Mouse (Mus musculus) midbrain, embryonic 11.5 days (tissue): Measurements from ENCODE around the gene Mgat4a. TPM values are rescaled to one million over a fixed set of nuclear protein-coding genes. Genes with fewer than 3 reads are reported as not detected.
"Not testable (repeated sequence)": the region's sequence is repeated elsewhere in the genome, so short reads cannot be mapped to it uniquely, and the experiment has no call there.

Source experiments
- ATAC-seq: fragments of 200-750 bp; cut with Nextera tagmentation; 2 replicates; pipeline ENCODE4 v1.8.0; 2017; ENCODE audit warnings: moderate TSS enrichment, moderate library complexity; ENCODE audit not compliant: low FRiP score
- DNase-seq: peaks from one replicate; pipeline ENCODE4 v3.0.0; 2015; ENCODE audit warnings: low spot score; ENCODE audit errors: missing footprints
- H3K27ac ChIP-seq: fragments of 300-500 bp; sonication (generic); 2 replicates; pipeline ENCODE4 v1.5.1; 2014; ENCODE audit warnings: low read depth, low read length
- H3K27me3 ChIP-seq: fragments of 300-500 bp; sonication (generic); 2 replicates; pipeline ENCODE4 v1.6.1; 2014; ENCODE audit warnings: mild to moderate bottlenecking, low read length, moderate library complexity, mixed read lengths; ENCODE audit not compliant: control insufficient read depth, insufficient read depth
- H3K36me3 ChIP-seq: fragments of 300-500 bp; sonication (generic); 2 replicates; pipeline ENCODE4 v1.6.1; 2014; ENCODE audit warnings: mild to moderate bottlenecking, low read length, moderate library complexity, mixed read lengths; ENCODE audit not compliant: control insufficient read depth, insufficient read depth
- H3K4me1 ChIP-seq: fragments of 300-500 bp; sonication (generic); 2 replicates; pipeline ENCODE4 v1.6.1; 2014; ENCODE audit warnings: low read length; ENCODE audit not compliant: control insufficient read depth, insufficient read depth
- H3K4me2 ChIP-seq: fragments of 300-500 bp; sonication (generic); 2 replicates; pipeline ENCODE4 v1.6.1; 2014; ENCODE audit warnings: mild to moderate bottlenecking, moderate library complexity
- H3K4me3 ChIP-seq: fragments of 300-500 bp; sonication (generic); 2 replicates; pipeline ENCODE4 v1.5.1; 2014; ENCODE audit warnings: low read depth, low read length
- H3K9ac ChIP-seq: fragments of 300-500 bp; sonication (generic); 2 replicates; pipeline ENCODE4 v1.6.1; 2014; ENCODE audit warnings: low read length
- H3K9me3 ChIP-seq: fragments of 300-500 bp; sonication (generic); 2 replicates; pipeline ENCODE4 v1.6.1; 2016; ENCODE audit warnings: low read length; ENCODE audit not compliant: control insufficient read depth
- WGBS: fragments of 180-500 bp; shearing (Covaris S2); extraction: QIAGEN DNeasy Blood & Tissue Kit; methylation state at CpG from one replicate; pipeline ENCODE4 v1.1.7; 2014; 5-methylcytosine and 5-hydroxymethylcytosine counted together
- polyA plus RNA-seq: library from polyadenylated mRNA; unstranded; fragments of >200 nt; fragmentation: Nextera tagmentation; extraction: Ambion mirVana; gene quantifications from 2 replicates; pipeline ENCODE4 v1.2.1, GENCODE M21; 2014

Gene Mgat4a
- polyA plus RNA-seq, 1 experiment from 2014 or later = 5.7 TPM

GRCm38 (mm10) chr1:37504716-37505347 lies 36.0 kb downstream of the Mgat4a start:
- no peaks in the 10 kb centered on the region for H3K4me1 ChIP-seq
- H3K27ac ChIP-seq = no peak overlapping the region
- no peak for DNase-seq
- no peak overlapping the region for H3K4me2 ChIP-seq
- H3K9me3 ChIP-seq = no peaks in the 10 kb centered on the region
- H3K9ac ChIP-seq = no peak overlapping the region
- no peaks in the 10 kb centered on the region for H3K36me3 ChIP-seq
- no peak overlapping the region for H3K4me3 ChIP-seq
- WGBS = 86% methylated on average over 10 of the region's 10 CpGs
- ATAC-seq = no peak
- peaks cover 10% of the 10 kb centered on the region; the same call in 1 of the 2 replicates for H3K27me3 ChIP-seq

- DNase-seq = no peak
- H3K36me3 ChIP-seq = no peaks in the 10 kb centered on the region
- H3K27me3 ChIP-seq = peaks cover 11% of the 10 kb centered on the region; the same call in 1 of the 2 replicates
- no peak for ATAC-seq
- no peak overlapping the region for H3K4me3 ChIP-seq
- H3K9ac ChIP-seq = no peak overlapping the region
- H3K4me2 ChIP-seq = no peak overlapping the region
- no peaks in the 10 kb centered on the region for H3K4me1 ChIP-seq
- H3K27ac ChIP-seq = no peak overlapping the region
- WGBS = 77% methylated on average over 4 of the region's 4 CpGs
- no peaks in the 10 kb centered on the region for H3K9me3 ChIP-seq
Observed at GRCm38 (mm10) chr1:37503656-37504055, 37.2 kb downstream of the Mgat4a start.

- no peak overlapping the region for H3K9ac ChIP-seq
- no peaks in the 10 kb centered on the region for H3K36me3 ChIP-seq
- H3K27ac ChIP-seq = no peak overlapping the region
- DNase-seq (no peak), ATAC-seq (no peak)
- WGBS = 86% methylated on average over 9 of the region's 9 CpGs
- no peak overlapping the region for H3K4me2 ChIP-seq
- no peaks in the 10 kb centered on the region for H3K4me1 ChIP-seq
- H3K27me3 ChIP-seq = peaks cover 17% of the 10 kb centered on the region
- H3K9me3 ChIP-seq = no peaks in the 10 kb centered on the region
- H3K4me3 ChIP-seq = no peak overlapping the region
Observed at GRCm38 (mm10) chr1:37502354-37502753, 38.5 kb downstream of the Mgat4a start.

- WGBS = 79% methylated on average over 8 of the region's 8 CpGs
- Histone ChIP-seq H3K9me3 (no peaks in the 10 kb centered on the region), H3K36me3 (no peaks in the 10 kb centered on the region), H3K4me3 (no peak overlapping the region), H3K27ac (no peak overlapping the region), H3K4me1 (no peaks in the 10 kb centered on the region), H3K4me2 (no peak overlapping the region), H3K9ac (no peak overlapping the region), H3K27me3 (peaks cover 20% of the 10 kb centered on the region)
- ATAC-seq (no peak), DNase-seq (no peak)
Observed at GRCm38 (mm10) chr1:37500723-37501122, 40.1 kb downstream of the Mgat4a start.

- peaks cover 20% of the 10 kb centered on the region for H3K27me3 ChIP-seq
- not testable (repeated sequence) for H3K4me2 ChIP-seq, H3K27ac ChIP-seq, ATAC-seq, H3K9ac ChIP-seq, H3K4me3 ChIP-seq, H3K4me1 ChIP-seq, DNase-seq, H3K9me3 ChIP-seq, H3K36me3 ChIP-seq
- WGBS = 50% methylated on average over 1 of the region's 1 CpGs
Observed at GRCm38 (mm10) chr1:37499395-37499794, 41.4 kb downstream of the Mgat4a start.

GRCm38 (mm10) chr1:37498911-37499310 lies 41.9 kb downstream of the Mgat4a start:
- Histone ChIP-seq H3K27ac (no peak overlapping the region), H3K9ac (no peak overlapping the region), H3K4me2 (no peak overlapping the region), H3K4me1 (no peaks in the 10 kb centered on the region), H3K27me3 (peaks cover 20% of the 10 kb centered on the region), H3K4me3 (no peak overlapping the region), H3K9me3 (no peaks in the 10 kb centered on the region), H3K36me3 (no peaks in the 10 kb centered on the region)
- DNase-seq = peak; percentile 92
- 45% methylated on average over 10 of the region's 10 CpGs for WGBS
- no peak for ATAC-seq

GRCm38 (mm10) chr1:37496591-37497280 lies 44.1 kb downstream of the Mgat4a start:
- H3K36me3 ChIP-seq = no peaks in the 10 kb centered on the region
- H3K4me2 ChIP-seq = no peak overlapping the region
- H3K27ac ChIP-seq = no peak overlapping the region
- no peak for ATAC-seq
- no peaks in the 10 kb centered on the region for H3K4me1 ChIP-seq
- 68% methylated on average over 11 of the region's 11 CpGs for WGBS
- peaks cover 20% of the 10 kb centered on the region for H3K27me3 ChIP-seq
- no peak overlapping the region for H3K9ac ChIP-seq
- no peak overlapping the region for H3K4me3 ChIP-seq
- DNase-seq = no peak
- no peaks in the 10 kb centered on the region for H3K9me3 ChIP-seq

- Histone ChIP-seq H3K4me3 (no peak overlapping the region), H3K9me3 (no peaks in the 10 kb centered on the region), H3K27me3 (peaks cover 15% of the 10 kb centered on the region), H3K4me1 (no peaks in the 10 kb centered on the region), H3K9ac (no peak overlapping the region), H3K27ac (no peak overlapping the region), H3K36me3 (no peaks in the 10 kb centered on the region), H3K4me2 (no peak overlapping the region)
- WGBS = 87% methylated on average over 10 of the region's 10 CpGs
- no peak for DNase-seq
- no peak for ATAC-seq
Observed at GRCm38 (mm10) chr1:37495698-37496321, 45.0 kb downstream of the Mgat4a start.

GRCm38 (mm10) chr1:37495104-37495503 lies 45.7 kb downstream of the Mgat4a start:
- no peaks in the 10 kb centered on the region for H3K4me1 ChIP-seq
- no peaks in the 10 kb centered on the region for H3K36me3 ChIP-seq
- no peaks in the 10 kb centered on the region for H3K9me3 ChIP-seq
- peaks cover 13% of the 10 kb centered on the region for H3K27me3 ChIP-seq
- no peak for ATAC-seq
- H3K4me2 ChIP-seq = no peak overlapping the region
- no peak overlapping the region for H3K27ac ChIP-seq
- DNase-seq = no peak
- H3K4me3 ChIP-seq = no peak overlapping the region
- H3K9ac ChIP-seq = no peak overlapping the region
- WGBS = 90% methylated on average over 3 of the region's 3 CpGs
